Mouse (Mus musculus): ENCODE results near the gene Rgs6.

Gene Rgs6

GRCm38 (mm10) chr12:82588017-82588416 lies at the start of gene Rgs6:
Gene Rgs6 (plus strand): TSS chr12:82588292.
- no peak for DNase-seq

GRCm38 (mm10) chr12:82547127-82547526 lies 41.0 kb upstream of the Rgs6 start:
- no peak for DNase-seq

GRCm38 (mm10) chr12:82549228-82549627 lies 38.9 kb upstream of the Rgs6 start:
- no peak for DNase-seq

- DNase-seq: no peak
Observed at GRCm38 (mm10) chr12:82550076-82550475, 38.0 kb upstream of the Rgs6 start.

GRCm38 (mm10) chr12:82552376-82552775 lies 35.7 kb upstream of the Rgs6 start:
- no peak for DNase-seq

- DNase-seq: no peak
Observed at GRCm38 (mm10) chr12:82562916-82563315, 25.2 kb upstream of the Rgs6 start.

GRCm38 (mm10) chr12:82568370-82568769 lies 19.7 kb upstream of the Rgs6 start:
- DNase-seq: no peak

GRCm38 (mm10) chr12:82572706-82573105 lies 15.4 kb upstream of the Rgs6 start:
- no peak for DNase-seq

GRCm38 (mm10) chr12:82586592-82586991 lies 1.5 kb upstream of the Rgs6 start:
- DNase-seq: no peak

GRCm38 (mm10) chr12:82587348-82587895 lies 670 bp upstream of the Rgs6 start:
- DNase-seq: no peak

GRCm38 (mm10) chr12:82588846-82589630 lies 946 bp downstream of the Rgs6 start:
- no peak for DNase-seq

GRCm38 (mm10) chr12:82599011-82599410 lies 10.9 kb downstream of the Rgs6 start:
- DNase-seq: no peak

GRCm38 (mm10) chr12:82600406-82600805 lies 12.3 kb downstream of the Rgs6 start:
- no peak for DNase-seq

GRCm38 (mm10) chr12:82602823-82603222 lies 14.7 kb downstream of the Rgs6 start:
- DNase-seq: no peak

GRCm38 (mm10) chr12:82603308-82603707 lies 15.2 kb downstream of the Rgs6 start:
- no peak for DNase-seq

- no peak for DNase-seq
Observed at GRCm38 (mm10) chr12:82603979-82604378, 15.9 kb downstream of the Rgs6 start.

GRCm38 (mm10) chr12:82612769-82613660 lies 24.9 kb downstream of the Rgs6 start:
- no peak for DNase-seq

GRCm38 (mm10) chr12:82616486-82616812 lies 28.4 kb downstream of the Rgs6 start:
- no peak for DNase-seq

- peak in 1 of 2 experiments; percentile 1 for DNase-seq
Observed at GRCm38 (mm10) chr12:82616813-82617681, 29.0 kb downstream of the Rgs6 start.

GRCm38 (mm10) chr12:82617682-82618370 lies 29.7 kb downstream of the Rgs6 start:
- DNase-seq: no peak

- DNase-seq: no peak
Observed at GRCm38 (mm10) chr12:82640441-82640840, 52.3 kb downstream of the Rgs6 start.

- DNase-seq: no peak
Observed at GRCm38 (mm10) chr12:82647876-82648275, 59.8 kb downstream of the Rgs6 start.
